Mouse (Mus musculus) testis, adult 2 months (tissue): ENCODE measurements around the gene Unc13d.

ENCODE experiments used
- CTCF ChIP-seq: fragments of 200-500 bp; IDR thresholded peaks from 2 replicates; pipeline ENCODE4 v1.5.1; 2012; ENCODE audit warnings: low read depth, mild to moderate bottlenecking, inconsistent platforms, low read length, moderate library complexity; ENCODE audit not compliant: control insufficient read depth, insufficient read depth, insufficient replicate concordance
- POLR2A ChIP-seq: fragments of 200-500 bp; IDR thresholded peaks from 2 replicates; pipeline ENCODE4 v1.6.1; 2012; ENCODE audit warnings: low read depth, mild to moderate bottlenecking, inconsistent platforms, low read length, moderate library complexity; ENCODE audit not compliant: control insufficient read depth

DNA sequence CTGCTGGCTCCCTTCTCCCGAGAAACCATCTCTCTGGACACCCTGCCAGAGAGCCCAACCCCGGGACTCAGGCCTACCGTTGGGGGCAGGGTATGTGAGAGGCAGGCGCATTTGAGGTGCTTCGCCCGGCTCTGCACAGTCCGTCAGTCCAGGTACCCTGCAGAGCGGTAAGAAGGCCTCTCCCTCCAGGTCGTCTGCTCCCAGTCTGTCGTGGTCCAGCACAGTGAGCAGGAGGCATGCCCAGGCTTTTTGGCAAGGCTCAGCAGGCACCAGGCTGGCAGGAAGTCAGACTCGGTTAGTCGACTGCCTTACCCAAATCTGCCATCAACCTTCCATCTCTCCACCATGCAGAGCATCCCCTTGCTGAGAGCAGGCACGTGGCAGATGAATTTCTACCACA, 14.2 kb downstream of the Unc13d start:
- no peak for TF ChIP-seq POLR2A
- TF ChIP-seq CTCF = no peak
